Mouse (Mus musculus) erythroblast, embryonic 14.5 days (primary cell): Measurements from ENCODE around the gene Vegfb. TPM values are rescaled to one million over a fixed set of nuclear protein-coding genes. Genes with fewer than 3 reads are reported as not detected.

ENCODE experiments used
- H3K27me3 ChIP-seq: 2 replicates; pipeline ENCODE4 v1.6.1; 2012; ENCODE audit warnings: inconsistent platforms; ENCODE audit not compliant: control insufficient read depth
- H3K36me3 ChIP-seq: 2 replicates; pipeline ENCODE4 v1.6.1; 2012; ENCODE audit warnings: mild to moderate bottlenecking, inconsistent platforms; ENCODE audit not compliant: control insufficient read depth
- H3K4me1 ChIP-seq: 2 replicates; pipeline ENCODE4 v1.6.1; 2012; ENCODE audit warnings: inconsistent platforms; ENCODE audit not compliant: control insufficient read depth
- H3K4me3 ChIP-seq: replicated peaks from 2 replicates; pipeline ENCODE3; 2012; ENCODE audit warnings: moderate library complexity, mild to moderate bottlenecking, inconsistent platforms
- H3K9me3 ChIP-seq: 2 replicates; pipeline ENCODE4 v1.6.1; 2012; ENCODE audit warnings: low read length, inconsistent platforms, mixed read lengths; ENCODE audit not compliant: control insufficient read depth
- GATA1 ChIP-seq: IDR thresholded peaks from 2 replicates; pipeline ENCODE4 v1.6.1; 2012; ENCODE audit warnings: low read length, inconsistent platforms, mixed read lengths
- TAL1 ChIP-seq: IDR thresholded peaks from 3 replicates; pipeline ENCODE4 v1.6.1; 2012; ENCODE audit warnings: low read length, inconsistent platforms, mixed read lengths
- polyA plus RNA-seq: library from polyadenylated mRNA; stranded (reverse); fragments of >175 nt; gene quantifications from 2 replicates; pipeline ENCODE4 v1.2.3, GENCODE M21; 2012

The Vegfb gene
- polyA plus RNA-seq, 1 experiment: 2.3 TPM

GRCm38 (mm10) chr19:6974211-6975205, 12.9 kb downstream of the Vegfb start, which contains the start of gene Ppp1r14b:
Ppp1r14b (plus strand) TSS chr19:6974968.
- H3K36me3 ChIP-seq: peaks cover 26% of the 10 kb centered on the region
- no peak for TF ChIP-seq GATA1
- TF ChIP-seq TAL1: no peak
- peaks cover 90% of the 10 kb centered on the region for H3K4me1 ChIP-seq

GRCm38 (mm10) chr19:6973581-6974190, 13.8 kb downstream of the Vegfb start:
- peaks cover 24% of the 10 kb centered on the region for H3K36me3 ChIP-seq
- peaks cover 8% of the 10 kb centered on the region for H3K27me3 ChIP-seq
- H3K9me3 ChIP-seq: no peaks in the 10 kb centered on the region
- H3K4me3 ChIP-seq: peak overlapping the region; percentile 82
- H3K4me1 ChIP-seq: peaks cover 90% of the 10 kb centered on the region
- no peak for TF ChIP-seq GATA1
- no peak for TF ChIP-seq TAL1

More at GRCm38 (mm10) chr19:6974211-6975205, 12.9 kb downstream of the Vegfb start, which contains the start of gene Ppp1r14b:
- Histone ChIP-seq H3K27me3 (no peaks in the 10 kb centered on the region; the same call in none of the 2 replicates), H3K4me3 (peak within 1 kb of the TSS; percentile 82), H3K9me3 (no peaks in the 10 kb centered on the region)

GRCm38 (mm10) chr19:6972247-6972917, 15.1 kb downstream of the Vegfb start:
- peaks cover 11% of the 10 kb centered on the region for H3K36me3 ChIP-seq
- H3K27me3 ChIP-seq: peaks cover 20% of the 10 kb centered on the region
- no peaks in the 10 kb centered on the region for H3K9me3 ChIP-seq
- no peak overlapping the region for H3K4me3 ChIP-seq
- TF ChIP-seq TAL1 (no peak), GATA1 (no peak)
- H3K4me1 ChIP-seq: peaks cover 90% of the 10 kb centered on the region

- no peak for TF ChIP-seq GATA1
- TF ChIP-seq TAL1: no peak
- H3K4me3 ChIP-seq: no peak overlapping the region
- peaks cover 20% of the 10 kb centered on the region for H3K27me3 ChIP-seq
- peaks cover 5% of the 10 kb centered on the region for H3K36me3 ChIP-seq
- no peaks in the 10 kb centered on the region for H3K9me3 ChIP-seq
- peaks cover 91% of the 10 kb centered on the region for H3K4me1 ChIP-seq
Observed at GRCm38 (mm10) chr19:6971644-6972043, 15.8 kb downstream of the Vegfb start.

GRCm38 (mm10) chr19:6970460-6971085, 16.9 kb downstream of the Vegfb start:
- H3K9me3 ChIP-seq: no peaks in the 10 kb centered on the region
- H3K27me3 ChIP-seq: peaks cover 20% of the 10 kb centered on the region
- peaks cover 84% of the 10 kb centered on the region for H3K4me1 ChIP-seq
- TF ChIP-seq GATA1 (no peak), TAL1 (no peak)
- H3K36me3 ChIP-seq: no peaks in the 10 kb centered on the region; the same call in 1 of the 2 replicates
- H3K4me3 ChIP-seq: peak overlapping the region; percentile 70

- H3K27me3 ChIP-seq: peaks cover 20% of the 10 kb centered on the region
- peak overlapping the region; percentile 70 for H3K4me3 ChIP-seq
- H3K36me3 ChIP-seq: no peaks in the 10 kb centered on the region; the same call in 1 of the 2 replicates
- TF ChIP-seq TAL1 (no peak), GATA1 (no peak)
- H3K4me1 ChIP-seq: peaks cover 83% of the 10 kb centered on the region
- no peaks in the 10 kb centered on the region for H3K9me3 ChIP-seq
Observed at GRCm38 (mm10) chr19:6969665-6970381, 17.6 kb downstream of the Vegfb start.

- H3K4me1 ChIP-seq: peaks cover 83% of the 10 kb centered on the region
- peak overlapping the region; percentile 70 for H3K4me3 ChIP-seq
- H3K9me3 ChIP-seq: no peaks in the 10 kb centered on the region
- peaks cover 2% of the 10 kb centered on the region; the same call in 1 of the 2 replicates for H3K36me3 ChIP-seq
- TF ChIP-seq TAL1: no peak
- no peak for TF ChIP-seq GATA1
- peaks cover 20% of the 10 kb centered on the region for H3K27me3 ChIP-seq
Observed at GRCm38 (mm10) chr19:6969291-6969664, 18.2 kb downstream of the Vegfb start.
